Mouse (Mus musculus) spleen, adult 2 months (tissue): ENCODE results near the gene Nop2. TPM values are rescaled to one million over a fixed set of nuclear protein-coding genes. Genes with fewer than 3 reads are reported as not detected.
A peak's percentile ranks its signal among the peaks of the same experiment; 100 is the strongest.

Source experiments
- DNase-seq, 2 experiments: peaks; one replicate each; pipeline versions ENCODE4 v3.0.0 to v3.0.0-alpha.2; 2012 to 2021; ENCODE audit warnings: low spot score in 2 of 2, low read depth in 1 of 2
- H3K27ac ChIP-seq: fragments of 200-500 bp; 2 replicates; pipeline ENCODE4 v1.5.1; 2012; ENCODE audit warnings: low read length, inconsistent platforms; ENCODE audit not compliant: insufficient read depth
- H3K27me3 ChIP-seq: fragments of 200-500 bp; 2 replicates; pipeline ENCODE4 v1.6.1; 2012; ENCODE audit warnings: mild to moderate bottlenecking, moderate library complexity, low read length, inconsistent platforms; ENCODE audit not compliant: control insufficient read depth, insufficient read depth
- H3K36me3 ChIP-seq: fragments of 200-500 bp; 2 replicates; pipeline ENCODE4 v1.6.1; 2012; ENCODE audit warnings: mild to moderate bottlenecking, low read length, inconsistent platforms; ENCODE audit not compliant: control insufficient read depth, insufficient read depth
- H3K4me1 ChIP-seq: fragments of 200-500 bp; 2 replicates; pipeline ENCODE4 v1.6.1; 2011; ENCODE audit warnings: inconsistent platforms; ENCODE audit not compliant: control insufficient read depth, insufficient read depth, insufficient read length
- H3K4me3 ChIP-seq: fragments of 200-500 bp; 2 replicates; pipeline ENCODE4 v1.5.1; 2011; ENCODE audit warnings: mild to moderate bottlenecking, inconsistent platforms; ENCODE audit not compliant: insufficient read depth, insufficient read length; ENCODE audit errors: extremely low read depth
- CTCF ChIP-seq: fragments of 200-500 bp; IDR thresholded peaks from 2 replicates; pipeline ENCODE4 v1.5.1; 2011; ENCODE audit warnings: mild to moderate bottlenecking, inconsistent platforms; ENCODE audit not compliant: insufficient read depth, insufficient read length, insufficient replicate concordance; ENCODE audit errors: extremely low read depth
- POLR2A ChIP-seq: fragments of 200-500 bp; IDR thresholded peaks from 2 replicates; pipeline ENCODE4 v1.6.1; 2011; ENCODE audit warnings: low read depth, low read length, inconsistent platforms
- WGBS: fragments of 180-500 bp; shearing (Covaris S2); methylation state at CpG from one replicate; pipeline ENCODE4 v1.1.7; 2018; 5-methylcytosine and 5-hydroxymethylcytosine counted together
- polyA plus RNA-seq: library from polyadenylated mRNA; depleted of rRNA; stranded (reverse); fragments of >200 nt; gene quantifications from 2 replicates; pipeline ENCODE4 v1.2.3, GENCODE M21; 2012

Gene Nop2
- polyA plus RNA-seq, 1 experiment, result 14.0 TPM

DNA sequence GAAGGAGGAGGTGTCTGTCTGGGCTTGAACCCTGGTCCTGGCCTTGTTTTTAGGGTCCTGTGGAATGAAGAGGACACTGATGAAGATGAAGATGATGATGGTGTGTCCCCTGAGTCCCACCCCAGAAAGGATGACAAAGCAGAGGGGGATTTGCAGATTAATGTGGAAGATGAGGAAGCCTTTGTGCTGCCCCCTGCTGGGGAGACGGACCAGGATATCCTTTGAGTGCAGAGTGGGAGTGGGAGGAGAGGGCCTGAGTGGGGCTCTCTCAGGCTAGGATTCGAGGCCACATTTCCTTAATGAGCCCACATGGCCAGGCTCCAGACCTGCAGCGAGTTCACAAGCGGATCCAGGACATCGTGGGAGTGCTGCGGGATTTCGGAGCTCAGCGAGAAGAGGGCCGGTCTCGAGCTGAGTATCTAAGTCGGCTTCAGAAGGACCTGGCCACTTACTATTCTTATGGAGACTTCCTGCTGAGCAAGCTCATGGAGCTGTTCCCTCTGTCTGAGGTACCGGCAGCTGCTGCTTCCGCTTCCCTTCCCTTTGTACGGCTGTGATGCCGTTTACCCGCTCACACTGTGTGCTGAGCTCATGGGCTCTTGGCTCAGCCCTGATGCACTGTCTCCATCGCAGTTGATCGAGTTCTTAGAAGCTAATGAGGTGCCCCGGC is 5.4 kb downstream of the Nop2 start:
- WGBS, result 89% methylated on average over 19 of the region's 19 CpGs
- Histone ChIP-seq H3K36me3 (peaks cover 44% of the 10 kb centered on the region), H3K4me3 (no peak overlapping the region), H3K27me3 (no peaks in the 10 kb centered on the region), H3K27ac (no peak overlapping the region), H3K4me1 (peaks cover 5% of the 10 kb centered on the region)
- peak in 1 of 2 experiments; percentile 33 for DNase-seq
- TF ChIP-seq CTCF, result peak; percentile 54; the same call in 1 of the 2 replicates
- no peak for TF ChIP-seq POLR2A

DNA sequence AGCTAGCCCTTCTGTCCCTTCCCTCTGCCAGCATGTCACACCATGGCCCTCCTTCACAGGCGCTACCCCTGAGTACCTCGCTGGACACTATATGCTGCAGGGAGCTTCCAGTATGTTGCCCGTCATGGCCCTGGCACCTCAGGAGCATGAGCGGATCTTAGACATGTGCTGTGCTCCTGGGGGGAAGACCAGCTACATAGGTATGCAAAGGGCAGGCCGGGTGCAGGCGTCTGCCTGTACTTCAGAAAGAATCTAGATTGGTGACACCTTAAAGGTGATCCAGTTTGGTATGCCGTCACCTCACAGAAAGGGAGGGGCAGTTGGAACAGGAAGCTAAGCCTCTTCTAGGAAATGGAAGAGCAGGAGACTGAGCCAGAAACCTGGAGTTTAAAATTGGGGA is 8.0 kb downstream of the Nop2 start:
- Histone ChIP-seq H3K27ac (no peak overlapping the region), H3K4me1 (no peaks in the 10 kb centered on the region; the same call in 1 of the 2 replicates), H3K27me3 (no peaks in the 10 kb centered on the region), H3K36me3 (peaks cover 35% of the 10 kb centered on the region), H3K4me3 (no peak overlapping the region)
- no peak for DNase-seq
- WGBS, result 94% methylated on average over 7 of the region's 7 CpGs
- TF ChIP-seq CTCF (no peak), POLR2A (no peak)

DNA sequence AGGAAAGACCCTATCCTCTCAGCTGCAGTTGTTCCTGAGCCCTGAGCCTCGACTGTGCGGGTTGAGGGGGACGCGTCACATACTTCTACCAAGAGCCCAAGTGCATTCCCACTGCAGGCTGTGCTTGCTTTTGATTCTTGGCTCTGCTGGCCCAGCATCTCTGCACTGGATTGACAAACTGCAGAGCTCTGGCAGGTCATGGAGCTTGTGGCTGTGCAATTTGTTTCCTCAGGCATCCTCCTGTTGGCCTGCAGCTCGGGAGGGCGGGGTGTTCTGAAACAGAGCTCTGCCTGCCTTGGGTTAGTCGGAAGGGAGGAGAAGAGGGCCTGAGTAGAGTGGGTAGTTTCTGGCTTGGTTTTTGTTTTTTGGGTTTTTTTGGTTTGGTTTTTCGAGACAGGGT is 10.7 kb downstream of the Nop2 start:
- no peaks in the 10 kb centered on the region for H3K27me3 ChIP-seq
- 91% methylated on average over 8 of the region's 8 CpGs for WGBS
- no peak for TF ChIP-seq CTCF
- no peak for TF ChIP-seq POLR2A
- H3K36me3 ChIP-seq, result peaks cover 22% of the 10 kb centered on the region
- no peak overlapping the region for H3K27ac ChIP-seq
- H3K4me1 ChIP-seq, result peaks cover 11% of the 10 kb centered on the region; the same call in 1 of the 2 replicates
- DNase-seq, result no peak
- H3K4me3 ChIP-seq, result no peak overlapping the region

DNA sequence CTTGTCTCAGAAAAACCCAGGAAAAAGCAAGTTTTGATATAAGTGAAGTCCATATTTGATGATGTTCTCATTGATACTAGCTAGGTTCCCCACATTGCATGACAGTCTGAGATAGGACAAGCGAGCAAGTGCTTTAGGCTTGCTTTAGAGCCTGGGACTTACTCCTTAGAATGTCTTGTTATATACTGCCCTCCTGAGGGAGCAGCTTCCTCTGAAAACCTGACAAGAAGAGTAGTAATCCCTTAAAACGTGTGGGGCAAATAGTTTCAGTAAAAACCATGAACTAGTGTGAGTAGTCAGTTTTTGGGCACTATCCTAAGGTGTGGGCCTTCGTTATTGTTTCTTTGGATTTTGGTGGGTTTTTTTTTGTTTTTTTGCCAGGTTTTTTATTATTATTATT is 11.4 kb downstream of the Nop2 start:
- H3K4me1 ChIP-seq, result peaks cover 12% of the 10 kb centered on the region; the same call in 1 of the 2 replicates
- H3K27ac ChIP-seq, result no peak overlapping the region
- peaks cover 19% of the 10 kb centered on the region for H3K36me3 ChIP-seq
- H3K27me3 ChIP-seq, result no peaks in the 10 kb centered on the region
- no peak for DNase-seq
- 75% methylated on average over 3 of the region's 3 CpGs for WGBS
- H3K4me3 ChIP-seq, result no peak overlapping the region
- TF ChIP-seq POLR2A (no peak), CTCF (no peak)

DNA sequence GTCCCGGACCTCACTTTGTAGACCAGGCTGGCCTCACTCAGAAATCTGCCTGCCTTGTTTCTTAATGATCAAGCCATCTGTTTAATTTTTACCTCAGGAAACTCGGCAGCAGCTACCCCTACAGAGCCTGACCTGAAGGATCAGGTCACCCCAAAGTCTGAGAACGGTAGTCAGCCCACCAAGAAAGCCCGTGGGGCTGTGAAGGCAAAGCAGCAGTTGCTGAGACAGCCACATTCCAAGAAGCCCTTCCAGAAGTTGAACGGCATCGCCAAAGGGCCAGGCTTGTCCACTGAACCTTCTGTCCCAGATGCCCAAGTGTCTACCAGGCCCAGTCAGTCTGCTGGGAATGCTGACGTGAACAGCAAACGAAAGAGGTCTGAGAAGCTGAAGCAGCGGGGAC is 12.2 kb downstream of the Nop2 start:
- DNase-seq, result no peak
- 90% methylated on average over 9 of the region's 9 CpGs for WGBS
- H3K36me3 ChIP-seq, result peaks cover 16% of the 10 kb centered on the region
- TF ChIP-seq CTCF (no peak), POLR2A (no peak)
- no peak overlapping the region for H3K4me3 ChIP-seq
- no peaks in the 10 kb centered on the region for H3K27me3 ChIP-seq
- no peak overlapping the region for H3K27ac ChIP-seq
- peaks cover 17% of the 10 kb centered on the region; the same call in 1 of the 2 replicates for H3K4me1 ChIP-seq

DNA sequence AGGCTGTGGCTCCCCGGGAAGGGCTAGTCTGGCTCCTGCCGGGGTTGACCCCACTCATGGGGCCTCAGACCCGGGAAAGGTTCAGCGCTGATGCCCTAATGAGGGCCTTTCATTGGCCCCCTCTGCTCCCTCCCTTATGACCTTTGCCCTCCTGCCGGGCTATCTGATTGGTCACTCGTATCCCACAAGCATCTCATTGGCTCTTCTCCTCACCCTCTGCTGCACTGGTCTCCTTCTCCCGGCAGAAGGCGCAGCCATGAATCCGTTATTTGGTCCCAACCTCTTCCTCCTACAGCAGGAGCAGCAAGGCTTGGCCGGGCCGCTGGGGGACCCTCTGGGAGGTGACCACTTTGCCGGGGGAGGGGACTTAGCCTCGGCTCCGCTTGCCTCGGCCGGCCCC is 13.3 kb downstream of the Nop2 start, which contains the start of gene Iffo1:
Iffo1 (plus strand) TSS at position 241 of the 400 bp plus-strand sequence.
- DNase-seq, result peak; percentile 70 to 86
- Histone ChIP-seq H3K36me3 (peaks cover 10% of the 10 kb centered on the region), H3K27me3 (no peaks in the 10 kb centered on the region), H3K27ac (peak within 1 kb of the TSS; percentile 54), H3K4me1 (peaks cover 17% of the 10 kb centered on the region; the same call in 1 of the 2 replicates), H3K4me3 (peak within 1 kb of the TSS; percentile 91)
- 1% methylated on average over 16 of the region's 16 CpGs for WGBS
- TF ChIP-seq POLR2A, result 0 out of 2 replicates have a peak, but pooled peaks have one; percentile 24
- 0 out of 2 replicates have a peak, but pooled peaks have one; percentile 4 for TF ChIP-seq CTCF

DNA sequence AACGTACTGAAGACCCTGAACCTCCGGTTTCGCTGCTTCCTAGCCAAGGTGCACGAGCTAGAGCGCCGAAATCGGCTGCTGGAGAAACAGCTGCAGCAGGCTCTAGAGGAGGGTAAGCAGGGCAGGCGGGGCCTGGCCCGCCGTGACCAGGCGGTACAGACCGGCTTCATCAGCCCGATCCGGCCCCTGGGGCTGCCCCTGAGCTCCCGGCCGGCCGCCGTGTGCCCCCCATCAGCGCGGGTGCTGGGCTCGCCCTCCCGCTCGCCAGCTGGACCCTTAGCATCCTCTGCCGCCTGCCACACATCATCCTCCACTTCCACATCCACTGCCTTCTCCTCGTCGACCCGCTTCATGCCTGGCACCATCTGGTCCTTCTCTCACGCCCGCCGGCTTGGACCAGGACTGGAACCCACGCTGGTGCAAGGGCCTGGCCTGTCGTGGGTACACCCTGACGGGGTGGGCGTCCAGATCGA is 13.8 kb downstream of the Nop2 start:
- TF ChIP-seq POLR2A (no peak), CTCF (no peak)
- Histone ChIP-seq H3K4me1 (peaks cover 17% of the 10 kb centered on the region; the same call in 1 of the 2 replicates), H3K27me3 (no peaks in the 10 kb centered on the region), H3K36me3 (peaks cover 6% of the 10 kb centered on the region), H3K4me3 (peak overlapping the region; percentile 91), H3K27ac (peak overlapping the region; percentile 54)
- 1% methylated on average over 35 of the region's 35 CpGs for WGBS
- no peak for DNase-seq
